Mouse (Mus musculus) limb, embryonic 14.5 days (tissue): ENCODE data around the gene Lamb3. TPM values are rescaled to one million over a fixed set of nuclear protein-coding genes. Genes with fewer than 3 reads are reported as not detected.

ENCODE experiments used
- ATAC-seq: fragments of 200-750 bp; cut with Nextera tagmentation; 2 replicates; pipeline ENCODE4 v1.8.0; 2017; ENCODE audit warnings: low read depth, moderate number of reproducible peaks, moderate TSS enrichment; ENCODE audit not compliant: low FRiP score
- DNase-seq: peaks from one replicate; pipeline ENCODE4 v3.0.0-alpha.2; 2015; ENCODE audit warnings: low spot score
- H3K27ac ChIP-seq: fragments of 300-500 bp; sonication (generic); replicated peaks from 2 replicates; pipeline ENCODE4 v1.5.1; 2014; ENCODE audit warnings: low read depth, mild to moderate bottlenecking, low read length, moderate library complexity, mixed read lengths
- H3K27me3 ChIP-seq: fragments of 300-500 bp; sonication (generic); 2 replicates; pipeline ENCODE4 v1.6.1; 2014; ENCODE audit warnings: low read length, mixed read lengths; ENCODE audit not compliant: control insufficient read depth, insufficient read depth
- H3K36me3 ChIP-seq: fragments of 300-500 bp; sonication (generic); 2 replicates; pipeline ENCODE4 v1.6.1; 2014; ENCODE audit warnings: mild to moderate bottlenecking, low read length, moderate library complexity, mixed read lengths; ENCODE audit not compliant: control insufficient read depth, insufficient read depth
- H3K4me1 ChIP-seq: fragments of 300-500 bp; sonication (generic); 2 replicates; pipeline ENCODE4 v1.6.1; 2014; ENCODE audit warnings: antibody characterized with exemption, low read length, mixed read lengths; ENCODE audit not compliant: control insufficient read depth, insufficient read depth
- H3K4me2 ChIP-seq: fragments of 300-500 bp; sonication (generic); replicated peaks from 2 replicates; pipeline ENCODE4 v1.6.1; 2014; ENCODE audit warnings: low read depth, mild to moderate bottlenecking, low read length, moderate library complexity; ENCODE audit not compliant: severe bottlenecking
- H3K4me3 ChIP-seq: fragments of 300-500 bp; sonication (generic); replicated peaks from 2 replicates; pipeline ENCODE4 v1.5.1; 2014; ENCODE audit warnings: low read length
- H3K9ac ChIP-seq: fragments of 300-500 bp; sonication (generic); 2 replicates; pipeline ENCODE4 v1.6.1; 2014; ENCODE audit warnings: mild to moderate bottlenecking, low read depth, low read length, moderate library complexity; ENCODE audit not compliant: severe bottlenecking
- H3K9me3 ChIP-seq: fragments of 300-500 bp; sonication (generic); 2 replicates; pipeline ENCODE4 v1.6.1; 2016; ENCODE audit warnings: low read length; ENCODE audit not compliant: control insufficient read depth
- POLR2A ChIP-seq: fragments of 200-500 bp; IDR thresholded peaks from 2 replicates; pipeline ENCODE4 v1.8.0; 2012; ENCODE audit warnings: inconsistent platforms, mild to moderate bottlenecking, moderate library complexity, borderline replicate concordance; ENCODE audit not compliant: insufficient read depth, insufficient read length; ENCODE audit errors: extremely low read depth
- WGBS: fragments of 180-500 bp; shearing (Covaris S2); extraction: QIAGEN DNeasy Blood & Tissue Kit; methylation state at CpG from one replicate; pipeline ENCODE4 v1.1.7; 2014; 5-methylcytosine and 5-hydroxymethylcytosine counted together
- polyA plus RNA-seq, 2 experiments: library from polyadenylated mRNA; depleted of rRNA in 1 of 2; stranded (reverse) in 1 of 2; unstranded in 1 of 2; fragments of >200 nt; fragmentation: Nextera tagmentation in 1 of 2; extraction: Ambion mirVana in 1 of 2; gene quantifications; 2 replicates each; pipeline versions ENCODE4 v1.2.1 to v1.2.3; 2012 to 2014

The Lamb3 gene
- polyA plus RNA-seq, 2 experiments = 4.0 to 4.6 TPM

DNA sequence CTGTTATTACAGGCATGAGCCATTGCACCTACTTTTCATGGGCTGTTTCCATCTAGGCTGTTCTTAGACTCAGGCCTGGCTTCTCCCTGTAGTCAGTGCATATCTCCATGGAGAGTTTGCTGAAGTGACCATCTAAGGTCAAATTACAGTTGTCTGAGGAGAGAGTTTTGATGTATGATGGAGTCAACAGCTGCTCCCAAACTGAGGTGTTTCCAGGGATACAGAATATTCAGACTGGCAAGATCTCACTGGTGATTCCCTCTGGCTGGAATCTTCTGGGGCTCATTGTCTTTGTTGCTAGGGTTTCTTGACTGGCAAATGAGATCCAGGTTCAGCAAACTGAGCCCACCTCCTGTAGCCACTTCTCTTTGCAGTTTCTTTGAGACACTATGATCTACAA lies 83.2 kb downstream of the Lamb3 start:
- ATAC-seq (no peak), DNase-seq (no peak)
- Histone ChIP-seq H3K4me3 (no peak overlapping the region), H3K27ac (no peak overlapping the region), H3K9me3 (no peaks in the 10 kb centered on the region), H3K27me3 (no peaks in the 10 kb centered on the region), H3K4me2 (no peak overlapping the region), H3K36me3 (no peaks in the 10 kb centered on the region), H3K4me1 (no peaks in the 10 kb centered on the region), H3K9ac (no peak overlapping the region)
- no peak for TF ChIP-seq POLR2A

DNA sequence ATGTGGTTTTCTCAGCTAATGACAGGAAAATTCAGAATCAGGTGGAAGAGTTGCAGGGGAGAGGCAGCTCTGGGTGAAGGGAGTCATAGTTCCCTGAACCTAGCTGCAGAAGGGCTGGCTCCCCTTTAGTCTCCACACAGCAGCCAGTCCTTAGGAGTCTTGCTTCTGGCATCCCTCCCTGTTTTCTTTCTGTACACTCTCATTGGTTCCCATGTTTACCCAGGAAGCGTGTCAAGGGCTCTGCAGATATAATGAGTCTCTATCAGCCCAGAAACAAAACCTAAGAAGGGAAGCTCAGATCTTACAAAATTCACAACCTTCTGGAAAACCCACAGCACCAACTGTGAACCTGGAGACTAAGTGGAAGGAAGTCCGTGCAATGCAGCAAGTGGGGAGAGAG lies 85.5 kb downstream of the Lamb3 start:
- no peaks in the 10 kb centered on the region for H3K9me3 ChIP-seq
- no peak for TF ChIP-seq POLR2A
- WGBS = 58% methylated on average over 2 of the region's 2 CpGs
- no peak overlapping the region for H3K27ac ChIP-seq
- H3K4me1 ChIP-seq = no peaks in the 10 kb centered on the region
- no peak for DNase-seq
- ATAC-seq = no peak
- no peaks in the 10 kb centered on the region for H3K36me3 ChIP-seq
- no peak overlapping the region for H3K4me2 ChIP-seq
- no peak overlapping the region for H3K9ac ChIP-seq
- no peak overlapping the region for H3K4me3 ChIP-seq
- H3K27me3 ChIP-seq = no peaks in the 10 kb centered on the region

DNA sequence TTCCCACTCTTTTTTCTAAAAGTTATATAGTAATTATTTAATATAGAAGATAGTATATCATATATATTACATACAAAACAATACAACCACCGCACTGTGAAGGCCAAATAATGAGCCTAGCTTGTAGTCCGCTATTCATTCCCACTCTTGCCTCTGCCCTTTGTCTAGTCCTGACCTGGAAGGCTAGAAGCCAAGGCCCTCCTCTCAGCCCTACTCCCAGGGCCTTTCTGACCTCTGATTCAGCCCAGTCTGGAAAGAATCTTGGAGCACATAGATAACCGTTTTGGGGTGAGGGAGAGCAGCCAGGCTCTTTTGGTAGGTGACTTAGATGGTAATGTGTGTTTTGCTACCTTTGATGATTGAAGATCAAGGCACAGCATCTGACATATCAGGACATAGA lies 86.4 kb downstream of the Lamb3 start:
- H3K4me3 ChIP-seq = no peak overlapping the region
- no peaks in the 10 kb centered on the region for H3K36me3 ChIP-seq
- ATAC-seq (no peak), DNase-seq (no peak)
- TF ChIP-seq POLR2A = no peak
- 81% methylated on average over 3 of the region's 3 CpGs for WGBS
- H3K4me1 ChIP-seq = no peaks in the 10 kb centered on the region
- H3K4me2 ChIP-seq = no peak overlapping the region
- no peak overlapping the region for H3K9ac ChIP-seq
- no peak overlapping the region for H3K27ac ChIP-seq
- H3K27me3 ChIP-seq = no peaks in the 10 kb centered on the region
- no peaks in the 10 kb centered on the region for H3K9me3 ChIP-seq

DNA sequence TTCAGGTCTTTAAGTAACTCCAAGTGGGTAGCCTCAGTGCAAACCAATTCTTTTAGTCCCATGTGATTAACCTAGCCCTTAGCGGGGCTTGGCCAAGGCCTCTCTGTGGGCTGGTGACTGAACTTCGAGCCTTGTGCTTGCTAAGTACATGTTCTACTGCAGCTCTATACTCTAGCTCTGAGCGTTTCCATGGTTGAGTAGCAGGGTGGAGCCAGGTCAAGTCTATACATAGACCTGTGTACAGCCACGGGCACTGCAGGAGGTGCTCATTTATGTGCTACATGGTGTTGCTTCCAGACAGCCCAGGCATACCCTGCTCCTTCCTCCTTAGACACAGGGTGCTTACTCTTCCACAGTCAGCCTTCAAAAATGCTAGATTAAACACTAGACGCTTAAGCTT lies 88.4 kb downstream of the Lamb3 start:
- no peak overlapping the region for H3K4me3 ChIP-seq
- TF ChIP-seq POLR2A = no peak
- no peaks in the 10 kb centered on the region for H3K36me3 ChIP-seq
- no peak overlapping the region for H3K9ac ChIP-seq
- H3K4me2 ChIP-seq = no peak overlapping the region
- no peak overlapping the region for H3K27ac ChIP-seq
- DNase-seq (no peak), ATAC-seq (no peak)
- no peaks in the 10 kb centered on the region for H3K9me3 ChIP-seq
- H3K27me3 ChIP-seq = no peaks in the 10 kb centered on the region
- 75% methylated on average over 5 of the region's 5 CpGs for WGBS
- H3K4me1 ChIP-seq = no peaks in the 10 kb centered on the region

DNA sequence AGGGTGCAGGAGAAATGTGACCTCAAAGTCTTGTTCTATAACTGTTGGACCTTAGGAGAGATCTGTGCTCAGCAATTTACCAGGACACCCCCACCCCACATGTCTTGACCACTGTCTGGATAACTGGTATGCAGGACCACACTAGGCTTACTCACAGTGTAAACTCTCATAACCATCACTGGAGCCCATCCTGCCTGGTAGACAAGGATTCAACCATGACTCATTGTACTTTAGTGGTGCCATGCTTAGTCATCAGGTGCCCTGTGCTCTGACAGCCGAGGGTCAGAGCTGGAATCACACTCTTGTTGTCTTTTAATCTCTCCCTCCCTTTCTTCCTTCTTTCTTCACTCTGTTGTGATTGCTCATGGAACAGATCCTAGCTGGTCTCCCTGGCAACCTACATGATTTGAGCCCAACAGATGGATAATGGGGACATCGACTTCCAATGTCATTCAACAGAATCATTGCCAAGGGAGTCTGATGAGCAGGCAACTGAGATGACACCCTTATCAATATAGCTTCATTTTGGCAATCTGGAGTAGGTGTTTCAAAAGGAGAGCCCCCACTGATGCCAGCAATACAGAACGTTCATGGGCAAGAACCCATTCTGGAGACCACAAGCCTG lies 90.8 kb downstream of the Lamb3 start:
- ATAC-seq = no peak
- Histone ChIP-seq H3K36me3 (no peaks in the 10 kb centered on the region), H3K9ac (no peak overlapping the region), H3K27ac (no peak overlapping the region), H3K4me3 (no peak overlapping the region), H3K9me3 (no peaks in the 10 kb centered on the region), H3K4me2 (no peak overlapping the region), H3K4me1 (0 out of 2 replicates have a peak, but pooled peaks cover 2% of the 10 kb centered on the region), H3K27me3 (no peaks in the 10 kb centered on the region)
- 87% methylated on average over 3 of the region's 3 CpGs for WGBS
- no peak for DNase-seq
- no peak for TF ChIP-seq POLR2A

DNA sequence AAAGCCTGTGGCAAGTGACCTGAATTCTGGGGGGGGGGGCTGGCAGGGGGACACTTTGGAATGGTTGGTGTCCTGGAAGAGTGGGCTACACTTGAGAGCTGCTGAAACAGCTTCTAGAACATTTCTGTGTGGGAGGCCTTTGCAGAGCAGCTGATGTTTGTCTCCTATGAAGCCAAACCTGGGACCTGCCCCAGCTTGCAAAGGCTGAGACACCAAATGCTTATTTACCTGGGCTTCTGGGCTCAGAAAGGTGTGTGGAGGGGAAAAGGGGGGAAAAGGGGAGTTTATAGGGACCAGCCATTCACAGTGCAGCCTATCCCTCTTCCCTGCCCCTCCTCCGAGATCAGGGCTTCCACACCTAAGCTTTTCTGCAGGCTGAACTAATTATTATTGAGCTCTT lies 92.5 kb downstream of the Lamb3 start:
- H3K27ac ChIP-seq = no peak overlapping the region
- H3K4me1 ChIP-seq = 0 out of 2 replicates have a peak, but pooled peaks cover 2% of the 10 kb centered on the region
- no peak for TF ChIP-seq POLR2A
- no peaks in the 10 kb centered on the region for H3K36me3 ChIP-seq
- 22% methylated on average over 1 of the region's 1 CpGs for WGBS
- ATAC-seq = no peak
- H3K27me3 ChIP-seq = no peaks in the 10 kb centered on the region
- H3K4me2 ChIP-seq = no peak overlapping the region
- no peak overlapping the region for H3K4me3 ChIP-seq
- H3K9me3 ChIP-seq = no peaks in the 10 kb centered on the region
- H3K9ac ChIP-seq = no peak overlapping the region
- no peak for DNase-seq
